Mouse (Mus musculus) spleen, adult 2 months (tissue): ENCODE data around the gene Grik4.

Experiments used
- CTCF ChIP-seq: fragments of 200-500 bp; IDR thresholded peaks from 2 replicates; pipeline ENCODE4 v1.5.1; 2011; ENCODE audit warnings: mild to moderate bottlenecking, inconsistent platforms; ENCODE audit not compliant: insufficient read depth, insufficient read length, insufficient replicate concordance; ENCODE audit errors: extremely low read depth
- POLR2A ChIP-seq: fragments of 200-500 bp; IDR thresholded peaks from 2 replicates; pipeline ENCODE4 v1.6.1; 2011; ENCODE audit warnings: low read depth, low read length, inconsistent platforms

DNA sequence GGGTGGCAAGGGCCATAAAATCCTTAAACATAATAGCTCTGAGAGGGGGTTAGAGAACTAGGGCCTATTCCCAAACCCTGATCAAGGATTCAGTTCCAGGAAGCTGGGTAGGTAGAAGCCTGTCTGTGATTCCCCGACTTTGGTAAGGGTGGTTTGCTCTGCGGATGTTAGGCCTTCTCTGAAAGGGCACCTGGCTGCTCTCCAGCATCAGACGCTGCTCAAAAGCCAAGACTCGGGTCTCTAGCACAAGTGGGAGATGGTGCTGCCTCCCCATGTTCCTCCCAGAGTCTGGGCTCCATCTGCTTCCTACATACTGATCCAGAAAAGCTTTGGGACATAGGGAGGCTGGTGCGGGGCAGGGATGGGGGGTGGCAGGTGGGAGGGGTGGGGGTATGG, 270.3 kb downstream of the Grik4 start:
- TF ChIP-seq POLR2A, result no peak
- no peak for TF ChIP-seq CTCF
